Mouse (Mus musculus) forebrain, embryonic 13.5 days (tissue): ENCODE measurements around the gene Grip1. TPM values are rescaled to one million over a fixed set of nuclear protein-coding genes. Genes with fewer than 3 reads are reported as not detected.
"Not testable (repeated sequence)": the region's sequence is repeated elsewhere in the genome, so short reads cannot be mapped to it uniquely, and the experiment has no call there.

Source experiments
- ATAC-seq: fragments of 200-750 bp; cut with Nextera tagmentation; 2 replicates; pipeline ENCODE4 v1.8.0; 2017
- H3K27ac ChIP-seq: fragments of 300-500 bp; sonication (generic); 2 replicates; pipeline ENCODE4 v1.5.1; 2015; ENCODE audit warnings: inconsistent platforms, mild to moderate bottlenecking, moderate library complexity
- H3K27me3 ChIP-seq: fragments of 300-500 bp; sonication (generic); 2 replicates; pipeline ENCODE4 v1.6.1; 2015; ENCODE audit warnings: mild to moderate bottlenecking, inconsistent platforms
- H3K36me3 ChIP-seq: fragments of 300-500 bp; sonication (generic); 2 replicates; pipeline ENCODE4 v1.6.1; 2015; ENCODE audit warnings: mild to moderate bottlenecking, inconsistent platforms; ENCODE audit not compliant: poor library complexity, severe bottlenecking
- H3K4me1 ChIP-seq: fragments of 300-500 bp; sonication (generic); 2 replicates; pipeline ENCODE4 v1.6.1; 2015; ENCODE audit warnings: inconsistent platforms
- H3K4me2 ChIP-seq: fragments of 300-500 bp; sonication (generic); 2 replicates; pipeline ENCODE4 v1.6.1; 2015; ENCODE audit warnings: inconsistent platforms, mild to moderate bottlenecking, moderate library complexity
- H3K4me3 ChIP-seq: fragments of 300-500 bp; sonication (generic); 2 replicates; pipeline ENCODE4 v1.5.1; 2015; ENCODE audit warnings: mild to moderate bottlenecking, inconsistent platforms
- H3K9ac ChIP-seq: fragments of 300-500 bp; sonication (generic); 2 replicates; pipeline ENCODE4 v1.6.1; 2015; ENCODE audit warnings: mild to moderate bottlenecking, inconsistent platforms
- H3K9me3 ChIP-seq: fragments of 300-500 bp; sonication (generic); replicated peaks from 2 replicates; pipeline ENCODE4 v1.6.1; 2016; ENCODE audit warnings: inconsistent platforms
- WGBS: fragments of 180-500 bp; shearing (Covaris S2); methylation state at CpG from one replicate; pipeline ENCODE4 v1.1.7; 2015; 5-methylcytosine and 5-hydroxymethylcytosine counted together
- polyA plus RNA-seq: library from polyadenylated mRNA; unstranded; fragments of >200 nt; fragmentation: Nextera tagmentation; extraction: Ambion mirVana; gene quantifications from 2 replicates; pipeline ENCODE4 v1.2.1, GENCODE M21; 2015

Grip1 gene
- polyA plus RNA-seq, 1 experiment from 2014 or later = 12.4 TPM

- peaks cover 10% of the 10 kb centered on the region; the same call in 1 of the 2 replicates for H3K4me1 ChIP-seq
- H3K9me3 ChIP-seq = 0 out of 2 replicates have a peak, but pooled peaks cover 6% of the 10 kb centered on the region
- H3K4me2 ChIP-seq = peak within 1 kb of the TSS; percentile 80
- 0 out of 2 replicates have a peak, but pooled peaks cover 3% of the 10 kb centered on the region for H3K27me3 ChIP-seq
- WGBS = under 1% methylated on average over 55 of the region's 55 CpGs
- ATAC-seq = peak; percentile 99
- peak within 1 kb of the TSS; percentile 72 for H3K9ac ChIP-seq
- no peaks in the 10 kb centered on the region for H3K36me3 ChIP-seq
- H3K27ac ChIP-seq = peak within 1 kb of the TSS; percentile 63
- H3K4me3 ChIP-seq = peak within 1 kb of the TSS; percentile 70
Measured at GRCm38 (mm10) chr10:120112507-120113396, 659.1 kb downstream of the Grip1 start, which contains the start of gene Helb. Gene Helb (minus strand): TSS chr10:120112987.

GRCm38 (mm10) chr10:120113482-120113881 is 659.9 kb downstream of the Grip1 start:
- not testable (repeated sequence) for H3K27ac ChIP-seq, ATAC-seq, H3K9ac ChIP-seq, H3K36me3 ChIP-seq, H3K9me3 ChIP-seq, H3K4me1 ChIP-seq, H3K27me3 ChIP-seq
- Histone ChIP-seq H3K4me2 (peak overlapping the region; percentile 80), H3K4me3 (peak overlapping the region; percentile 70; the same call in 1 of the 2 replicates)
- WGBS = 73% methylated on average over 9 of the region's 9 CpGs

- Histone ChIP-seq H3K27ac (no peak overlapping the region), H3K27me3 (0 out of 2 replicates have a peak, but pooled peaks cover 3% of the 10 kb centered on the region), H3K4me3 (no peak overlapping the region), H3K9ac (no peak overlapping the region), H3K36me3 (no peaks in the 10 kb centered on the region), H3K4me1 (peaks cover 10% of the 10 kb centered on the region; the same call in 1 of the 2 replicates), H3K4me2 (no peak overlapping the region), H3K9me3 (0 out of 2 replicates have a peak, but pooled peaks cover 6% of the 10 kb centered on the region)
- no peak for ATAC-seq
- WGBS = 74% methylated on average over 6 of the region's 6 CpGs
Measured at GRCm38 (mm10) chr10:120113980-120114379, 660.4 kb downstream of the Grip1 start.

GRCm38 (mm10) chr10:120114493-120114892 is 660.9 kb downstream of the Grip1 start:
- Histone ChIP-seq H3K4me3 (no peak overlapping the region), H3K4me2 (no peak overlapping the region), H3K27me3 (0 out of 2 replicates have a peak, but pooled peaks cover 3% of the 10 kb centered on the region), H3K27ac (no peak overlapping the region), H3K36me3 (no peaks in the 10 kb centered on the region), H3K9me3 (0 out of 2 replicates have a peak, but pooled peaks cover 6% of the 10 kb centered on the region), H3K4me1 (peaks cover 10% of the 10 kb centered on the region; the same call in 1 of the 2 replicates), H3K9ac (no peak overlapping the region)
- no peak for ATAC-seq
- WGBS = 33% methylated on average over 7 of the region's 7 CpGs

- Histone ChIP-seq H3K36me3 (no peaks in the 10 kb centered on the region), H3K4me2 (no peak overlapping the region), H3K9me3 (0 out of 2 replicates have a peak, but pooled peaks cover 6% of the 10 kb centered on the region), H3K27ac (no peak overlapping the region), H3K4me1 (peaks cover 10% of the 10 kb centered on the region; the same call in 1 of the 2 replicates), H3K4me3 (no peak overlapping the region), H3K27me3 (0 out of 2 replicates have a peak, but pooled peaks cover 3% of the 10 kb centered on the region), H3K9ac (no peak overlapping the region)
- 94% methylated on average over 1 of the region's 1 CpGs for WGBS
- ATAC-seq = no peak
Measured at GRCm38 (mm10) chr10:120115249-120115648, 661.6 kb downstream of the Grip1 start.

- WGBS = 93% methylated on average over 3 of the region's 3 CpGs
- Histone ChIP-seq H3K27me3 (no peaks in the 10 kb centered on the region), H3K9me3 (no peaks in the 10 kb centered on the region), H3K27ac (no peak overlapping the region), H3K4me3 (no peak overlapping the region), H3K36me3 (no peaks in the 10 kb centered on the region), H3K4me2 (no peak overlapping the region), H3K9ac (no peak overlapping the region), H3K4me1 (no peaks in the 10 kb centered on the region)
- ATAC-seq = no peak
Measured at GRCm38 (mm10) chr10:120123721-120124120, 670.1 kb downstream of the Grip1 start.

- ATAC-seq = peak; percentile 84
- Histone ChIP-seq H3K36me3 (no peaks in the 10 kb centered on the region), H3K9ac (no peak overlapping the region), H3K9me3 (no peaks in the 10 kb centered on the region), H3K4me1 (no peaks in the 10 kb centered on the region), H3K27me3 (no peaks in the 10 kb centered on the region), H3K27ac (no peak overlapping the region), H3K4me3 (no peak overlapping the region), H3K4me2 (no peak overlapping the region)
- 57% methylated on average over 7 of the region's 7 CpGs for WGBS
Measured at GRCm38 (mm10) chr10:120124801-120125464, 671.3 kb downstream of the Grip1 start.

GRCm38 (mm10) chr10:120125465-120125857 is 671.8 kb downstream of the Grip1 start:
- Histone ChIP-seq H3K9me3 (no peaks in the 10 kb centered on the region), H3K36me3 (no peaks in the 10 kb centered on the region), H3K4me1 (no peaks in the 10 kb centered on the region), H3K4me3 (no peak overlapping the region), H3K27ac (no peak overlapping the region), H3K4me2 (no peak overlapping the region), H3K9ac (no peak overlapping the region), H3K27me3 (no peaks in the 10 kb centered on the region)
- 82% methylated on average over 10 of the region's 10 CpGs for WGBS
- no peak for ATAC-seq

GRCm38 (mm10) chr10:120128601-120129277 is 675.1 kb downstream of the Grip1 start:
- 56% methylated on average over 13 of the region's 13 CpGs for WGBS
- no peak overlapping the region for H3K27ac ChIP-seq
- H3K4me2 ChIP-seq = no peak overlapping the region
- ATAC-seq = no peak
- no peaks in the 10 kb centered on the region for H3K4me1 ChIP-seq
- no peak overlapping the region for H3K9ac ChIP-seq
- no peaks in the 10 kb centered on the region for H3K27me3 ChIP-seq
- H3K36me3 ChIP-seq = no peaks in the 10 kb centered on the region
- no peak overlapping the region for H3K4me3 ChIP-seq
- H3K9me3 ChIP-seq = no peaks in the 10 kb centered on the region

GRCm38 (mm10) chr10:120130621-120131020 is 677.0 kb downstream of the Grip1 start:
- no peak overlapping the region for H3K4me3 ChIP-seq
- H3K27ac ChIP-seq = no peak overlapping the region
- H3K4me2 ChIP-seq = no peak overlapping the region
- H3K9ac ChIP-seq = no peak overlapping the region
- WGBS = 66% methylated on average over 16 of the region's 16 CpGs
- H3K36me3 ChIP-seq = no peaks in the 10 kb centered on the region
- ATAC-seq = no peak
- H3K27me3 ChIP-seq = no peaks in the 10 kb centered on the region
- H3K9me3 ChIP-seq = no peaks in the 10 kb centered on the region
- no peaks in the 10 kb centered on the region for H3K4me1 ChIP-seq

GRCm38 (mm10) chr10:120133697-120134096 is 680.1 kb downstream of the Grip1 start:
- Histone ChIP-seq H3K36me3 (no peaks in the 10 kb centered on the region), H3K4me1 (no peaks in the 10 kb centered on the region), H3K9ac (no peak overlapping the region), H3K27me3 (no peaks in the 10 kb centered on the region), H3K4me3 (no peak overlapping the region), H3K27ac (no peak overlapping the region), H3K9me3 (no peaks in the 10 kb centered on the region), H3K4me2 (no peak overlapping the region)
- WGBS = 59% methylated on average over 11 of the region's 11 CpGs
- no peak for ATAC-seq
